Mouse (Mus musculus) gonadal fat pad, adult 2 months (tissue): Measurements from ENCODE around the gene Bbs7. TPM values are rescaled to one million over a fixed set of nuclear protein-coding genes. Genes with fewer than 3 reads are reported as not detected.
"Not testable (repeated sequence)": the region's sequence is repeated elsewhere in the genome, so short reads cannot be mapped to it uniquely, and the experiment has no call there.

Experiments
- DNase-seq: peaks from one replicate; pipeline ENCODE4 v3.0.0-alpha.2; 2012; ENCODE audit warnings: low read depth
- polyA plus RNA-seq: library from polyadenylated mRNA; depleted of rRNA; stranded (reverse); fragments of >200 nt; gene quantifications from 2 replicates; pipeline ENCODE4 v1.2.3, GENCODE M21; 2012; rRNA removed

The Bbs7 gene
- polyA plus RNA-seq, result 2.3 and 2.7 TPM in 2 replicates

GRCm38 (mm10) chr3:36613202-36613907 lies at the start of gene Bbs7:
Bbs7 (minus strand) TSS chr3:36613477.
- peak; percentile 3 for DNase-seq

- not testable (repeated sequence) for DNase-seq
These were observed 31.9 kb upstream of the Bbs7 start for GRCm38 (mm10) chr3:36645245-36645559.

- DNase-seq, result no peak
These were observed 31.4 kb upstream of the Bbs7 start for GRCm38 (mm10) chr3:36644554-36645244.

GRCm38 (mm10) chr3:36643354-36643753 lies 30.1 kb upstream of the Bbs7 start:
- no peak for DNase-seq

- no peak for DNase-seq
These were observed 29.5 kb upstream of the Bbs7 start for GRCm38 (mm10) chr3:36642736-36643135.

GRCm38 (mm10) chr3:36640787-36641186 lies 27.5 kb upstream of the Bbs7 start:
- DNase-seq, result no peak

- DNase-seq, result no peak
These were observed 22.2 kb upstream of the Bbs7 start for GRCm38 (mm10) chr3:36635449-36635848.

- DNase-seq, result no peak
These were observed 13.5 kb upstream of the Bbs7 start for GRCm38 (mm10) chr3:36626803-36627202.

GRCm38 (mm10) chr3:36618181-36618580 lies 4.9 kb upstream of the Bbs7 start:
- no peak for DNase-seq

- no peak for DNase-seq
These were observed 605 bp upstream of the Bbs7 start for GRCm38 (mm10) chr3:36613908-36614255.

GRCm38 (mm10) chr3:36612687-36613086 lies 590 bp downstream of the Bbs7 start:
- DNase-seq, result no peak

GRCm38 (mm10) chr3:36605894-36606783 lies 7.1 kb downstream of the Bbs7 start:
- no peak for DNase-seq

- not testable (repeated sequence) for DNase-seq
These were observed 13.5 kb downstream of the Bbs7 start for GRCm38 (mm10) chr3:36599773-36600172.

- DNase-seq, result no peak
These were observed 14.5 kb downstream of the Bbs7 start for GRCm38 (mm10) chr3:36598811-36599210.

GRCm38 (mm10) chr3:36571827-36572378 lies 41.4 kb downstream of the Bbs7 start, which contains the start of gene Ccna2:
Ccna2 (minus strand) TSS chr3:36572150.
- peak; percentile 37 for DNase-seq

- DNase-seq, result no peak
These were observed 41.9 kb downstream of the Bbs7 start for GRCm38 (mm10) chr3:36571361-36571826.

- no peak for DNase-seq
These were observed 43.4 kb downstream of the Bbs7 start for GRCm38 (mm10) chr3:36569836-36570235.

GRCm38 (mm10) chr3:36563666-36564065 lies 49.6 kb downstream of the Bbs7 start:
- DNase-seq, result no peak

GRCm38 (mm10) chr3:36559606-36560005 lies 53.7 kb downstream of the Bbs7 start:
- DNase-seq, result no peak

- DNase-seq, result no peak
These were observed 55.7 kb downstream of the Bbs7 start for GRCm38 (mm10) chr3:36557601-36558000.

GRCm38 (mm10) chr3:36552406-36553047 lies 60.8 kb downstream of the Bbs7 start, which contains the start of gene Exosc9:
Exosc9 (plus strand) TSS chr3:36552606.
- DNase-seq, result peak; percentile 36
